ENCODE assay signal across 22 mouse cellular contexts in the genomic region with DNA sequence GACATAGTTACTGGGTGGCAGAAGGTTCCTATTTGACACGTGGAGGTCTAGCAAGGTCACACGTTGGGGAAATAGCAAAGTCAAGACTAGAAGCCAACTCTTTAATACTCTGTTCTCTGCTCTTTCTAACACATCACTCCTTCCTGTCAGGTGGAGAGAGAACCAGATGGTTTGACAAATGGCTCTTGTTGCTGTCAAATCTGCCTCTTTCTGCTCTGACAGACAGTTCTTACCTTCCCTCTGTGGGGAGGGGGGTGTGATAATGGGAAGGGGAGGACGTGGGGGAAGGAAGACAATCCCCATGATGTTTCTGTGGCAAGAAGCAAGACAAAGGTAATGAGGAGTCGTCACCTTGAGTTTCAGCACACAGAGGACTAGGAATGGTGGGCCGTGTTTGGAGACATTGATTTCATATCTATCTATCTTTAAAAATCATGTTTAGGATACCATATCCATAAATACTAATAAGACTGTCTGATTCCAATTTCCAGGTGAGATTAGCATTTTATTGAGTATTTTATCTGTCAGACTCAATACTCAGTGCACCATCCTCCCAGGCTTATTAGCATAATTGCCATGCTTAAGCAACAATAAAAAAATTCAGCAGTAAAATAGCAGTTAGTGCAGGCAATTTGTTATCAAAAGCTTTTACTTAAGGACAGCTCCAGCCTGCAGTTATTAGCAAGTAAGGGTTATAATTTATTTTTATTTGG.
DNase-seq lines count a peak whose midpoint lies in the region; ATAC-seq and TF ChIP-seq lines count a peak whose summit lies in the region.
"Had no signal": no experiment of that assay in that cellular context is flagged by ENCODE, and none has a peak within 500 bp of the region (broad histone marks: within the 10 kb centered on the region; RNA-seq: fewer than 3 reads in every experiment).

No protein-coding gene starts in this region.

- 78% methylated on average over 5 of the region's 5 CpGs for WGBS in forebrain, embryonic 11.5 days
- WGBS in forebrain, embryonic 10.5 days: 88% methylated on average over 5 of the region's 5 CpGs
- WGBS in midbrain, embryonic 14.5 days: 70% methylated on average over 5 of the region's 5 CpGs
- 81% methylated on average over 5 of the region's 5 CpGs for WGBS in midbrain, embryonic 10.5 days
- WGBS in forebrain, embryonic 13.5 days: 68% methylated on average over 5 of the region's 5 CpGs
- WGBS in midbrain, postnatal 0 days: 67% methylated on average over 5 of the region's 5 CpGs
- WGBS in kidney, embryonic 15.5 days: 80% methylated on average over 5 of the region's 5 CpGs

- H3K4me1 ChIP-seq in forebrain, embryonic 11.5 days (replicated peaks; ENCODE audit: control insufficient read depth, insufficient read depth, low read length): no peaks in the 10 kb centered on the region
- H3K4me1 ChIP-seq in forebrain, embryonic 10.5 days: peaks cover 5% of the 10 kb centered on the region; the same call in 1 of the 2 replicates
- H3K4me1 ChIP-seq in midbrain, embryonic 14.5 days (ENCODE audit: control insufficient read depth, insufficient read depth, low read length): 0 out of 2 replicates have a peak, but pooled peaks cover 5% of the 10 kb centered on the region
- H3K4me1 ChIP-seq in midbrain, embryonic 10.5 days: no peaks in the 10 kb centered on the region
- H3K4me1 ChIP-seq in forebrain, embryonic 13.5 days: peaks cover 14% of the 10 kb centered on the region
- no peaks in the 10 kb centered on the region for H3K4me1 ChIP-seq in midbrain, postnatal 0 days (ENCODE audit: insufficient read depth, low read length)
- peaks cover 21% of the 10 kb centered on the region for H3K4me1 ChIP-seq in kidney, embryonic 15.5 days

- H3K9ac ChIP-seq in forebrain, embryonic 11.5 days (ENCODE audit: low read length): no peak overlapping the region
- H3K9ac ChIP-seq in midbrain, embryonic 14.5 days (replicated peaks; ENCODE audit: low read length): no peak overlapping the region
- no peak overlapping the region for H3K9ac ChIP-seq in forebrain, embryonic 13.5 days
- H3K9ac ChIP-seq in midbrain, postnatal 0 days (replicated peaks; ENCODE audit: low read length, poor library complexity, severe bottlenecking): no peak overlapping the region
- no peak overlapping the region for H3K9ac ChIP-seq in kidney, embryonic 15.5 days
- H3K9ac ChIP-seq: embryonic facial prominence, embryonic 12.5 days; hindbrain, embryonic 14.5 days; intestine, embryonic 15.5 days; limb, embryonic 15.5 days; liver, embryonic 15.5 days had no signal

- ATAC-seq in forebrain, embryonic 11.5 days (replicated peaks; ENCODE audit: low FRiP score): no peak
- no peak for ATAC-seq in midbrain, embryonic 14.5 days (ENCODE audit: low FRiP score, low TSS enrichment)
- ATAC-seq in forebrain, embryonic 13.5 days: peak; percentile 78
- ATAC-seq in midbrain, postnatal 0 days (ENCODE audit: low FRiP score): no peak
- no peak for ATAC-seq in kidney, embryonic 15.5 days (replicated peaks; ENCODE audit: low FRiP score)
- ATAC-seq: intestine, embryonic 15.5 days had no signal

- no peaks in the 10 kb centered on the region for H3K27me3 ChIP-seq in forebrain, embryonic 11.5 days (ENCODE audit: control insufficient read depth, insufficient read depth, low read length)
- no peaks in the 10 kb centered on the region for H3K27me3 ChIP-seq in forebrain, embryonic 10.5 days (ENCODE audit: poor library complexity, severe bottlenecking)
- no peaks in the 10 kb centered on the region for H3K27me3 ChIP-seq in midbrain, embryonic 14.5 days (ENCODE audit: control insufficient read depth, insufficient read depth, low read length)
- H3K27me3 ChIP-seq in midbrain, embryonic 10.5 days (ENCODE audit: low read depth, poor library complexity, severe bottlenecking): no peaks in the 10 kb centered on the region
- no peaks in the 10 kb centered on the region for H3K27me3 ChIP-seq in forebrain, embryonic 13.5 days
- H3K27me3 ChIP-seq in midbrain, postnatal 0 days (ENCODE audit: insufficient read depth, low read length): no peaks in the 10 kb centered on the region
- no peaks in the 10 kb centered on the region for H3K27me3 ChIP-seq in kidney, embryonic 15.5 days
- H3K27me3 ChIP-seq: embryonic facial prominence, embryonic 12.5 days; intestine, embryonic 15.5 days; limb, embryonic 15.5 days; liver, embryonic 15.5 days had no signal

- no peak overlapping the region for H3K27ac ChIP-seq in forebrain, embryonic 11.5 days (ENCODE audit: low read depth, low read length)
- no peak overlapping the region for H3K27ac ChIP-seq in forebrain, embryonic 10.5 days
- 0 out of 2 replicates have a peak overlapping the region, but pooled peaks have one; percentile 26 for H3K27ac ChIP-seq in midbrain, embryonic 14.5 days (replicated peaks; ENCODE audit: low read depth, low read length)
- no peak overlapping the region for H3K27ac ChIP-seq in midbrain, embryonic 10.5 days (replicated peaks)
- peak overlapping the region; percentile 48 for H3K27ac ChIP-seq in forebrain, embryonic 13.5 days
- 0 out of 2 replicates have a peak overlapping the region, but pooled peaks have one; percentile 12 for H3K27ac ChIP-seq in midbrain, postnatal 0 days (ENCODE audit: low read depth, low read length)
- H3K27ac ChIP-seq in kidney, embryonic 15.5 days: no peak overlapping the region
- H3K27ac ChIP-seq: embryonic facial prominence, embryonic 12.5 days; hindbrain, embryonic 14.5 days; intestine, embryonic 15.5 days; limb, embryonic 15.5 days; liver, embryonic 15.5 days; macrophage had no signal

- H3K9me3 ChIP-seq in forebrain, embryonic 11.5 days (ENCODE audit: control insufficient read depth, low read length): no peaks in the 10 kb centered on the region
- H3K9me3 ChIP-seq in forebrain, embryonic 10.5 days: no peaks in the 10 kb centered on the region
- no peaks in the 10 kb centered on the region for H3K9me3 ChIP-seq in midbrain, embryonic 14.5 days (ENCODE audit: control insufficient read depth, low read length)
- H3K9me3 ChIP-seq in midbrain, embryonic 10.5 days (replicated peaks): no peaks in the 10 kb centered on the region
- no peaks in the 10 kb centered on the region for H3K9me3 ChIP-seq in forebrain, embryonic 13.5 days (replicated peaks)
- H3K9me3 ChIP-seq in midbrain, postnatal 0 days (ENCODE audit: low read length): no peaks in the 10 kb centered on the region
- no peaks in the 10 kb centered on the region for H3K9me3 ChIP-seq in kidney, embryonic 15.5 days (replicated peaks)
- H3K9me3 ChIP-seq: embryonic facial prominence, embryonic 12.5 days; intestine, embryonic 15.5 days; limb, embryonic 15.5 days; liver, embryonic 15.5 days had no signal

- TF ChIP-seq CTCF in midbrain, postnatal 0 days (IDR thresholded peaks at IDR 0.05): no peak

- peak; percentile 14 for DNase-seq in forebrain, embryonic 11.5 days (ENCODE audit: low spot score)
- no peak for DNase-seq in forebrain, embryonic 10.5 days (ENCODE audit: extremely low spot score, low spot score)
- DNase-seq in midbrain, embryonic 14.5 days: no peak
- DNase-seq in midbrain, embryonic 10.5 days (ENCODE audit: low spot score): no peak
- DNase-seq in midbrain, postnatal 0 days (ENCODE audit: low spot score): no peak
- no peak for DNase-seq in left cerebral cortex, adult 18-20 months (ENCODE audit: low spot score in 2 of 2)
- DNase-seq: adrenal gland, adult 2 months; cerebellum, adult 9-10 months; gastrocnemius, postnatal 25 days; heart, postnatal 10 days; kidney, adult 9 months; kidney, postnatal 36 days; right cerebral cortex, postnatal 14 days; thymus, adult 2 months had no signal

- H3K36me3 ChIP-seq in forebrain, embryonic 11.5 days (ENCODE audit: control insufficient read depth, insufficient read depth, low read length): no peaks in the 10 kb centered on the region
- H3K36me3 ChIP-seq in forebrain, embryonic 10.5 days (replicated peaks): no peaks in the 10 kb centered on the region
- no peaks in the 10 kb centered on the region for H3K36me3 ChIP-seq in midbrain, embryonic 14.5 days (ENCODE audit: control insufficient read depth, insufficient read depth, low read length)
- no peaks in the 10 kb centered on the region for H3K36me3 ChIP-seq in midbrain, embryonic 10.5 days
- H3K36me3 ChIP-seq in forebrain, embryonic 13.5 days (ENCODE audit: poor library complexity, severe bottlenecking): no peaks in the 10 kb centered on the region
- H3K36me3 ChIP-seq in midbrain, postnatal 0 days (ENCODE audit: insufficient read depth, low read length): no peaks in the 10 kb centered on the region
- H3K36me3 ChIP-seq in kidney, embryonic 15.5 days: no peaks in the 10 kb centered on the region
- H3K36me3 ChIP-seq: embryonic facial prominence, embryonic 12.5 days; intestine, embryonic 15.5 days; limb, embryonic 15.5 days; liver, embryonic 15.5 days had no signal

- no peak overlapping the region for H3K4me3 ChIP-seq in forebrain, embryonic 11.5 days (ENCODE audit: low read depth, low read length)
- H3K4me3 ChIP-seq in forebrain, embryonic 10.5 days: no peak overlapping the region
- H3K4me3 ChIP-seq in midbrain, embryonic 14.5 days (replicated peaks; ENCODE audit: low read depth, low read length): no peak overlapping the region
- no peak overlapping the region for H3K4me3 ChIP-seq in midbrain, embryonic 10.5 days
- H3K4me3 ChIP-seq in forebrain, embryonic 13.5 days: no peak overlapping the region
- no peak overlapping the region for H3K4me3 ChIP-seq in midbrain, postnatal 0 days (ENCODE audit: low read depth, low read length)
- H3K4me3 ChIP-seq in kidney, embryonic 15.5 days (replicated peaks): no peak overlapping the region
- H3K4me3 ChIP-seq: embryonic facial prominence, embryonic 12.5 days; intestine, embryonic 15.5 days; limb, embryonic 15.5 days; liver, embryonic 15.5 days had no signal

- no peak overlapping the region for H3K4me2 ChIP-seq in forebrain, embryonic 11.5 days (ENCODE audit: low read depth, low read length, severe bottlenecking)
- H3K4me2 ChIP-seq in midbrain, embryonic 14.5 days (ENCODE audit: low read length): no peak overlapping the region
- no peak overlapping the region for H3K4me2 ChIP-seq in forebrain, embryonic 13.5 days
- H3K4me2 ChIP-seq in midbrain, postnatal 0 days (ENCODE audit: low read depth, low read length, poor library complexity, severe bottlenecking): no peak overlapping the region
- H3K4me2 ChIP-seq in kidney, embryonic 15.5 days: no peak overlapping the region
- H3K4me2 ChIP-seq: embryonic facial prominence, embryonic 12.5 days; hindbrain, embryonic 14.5 days; intestine, embryonic 15.5 days; limb, embryonic 15.5 days; liver, embryonic 15.5 days had no signal

Comparison
In these comparisons a context has a peak if more than half of its experiments do, and no peak if none do; other contexts are left out.
1. H3K27ac ChIP-seq: peak in midbrain, embryonic 14.5 days (single experiment), forebrain, embryonic 13.5 days (single experiment) and midbrain, postnatal 0 days (single experiment); none in forebrain, embryonic 11.5 days (single experiment), forebrain, embryonic 10.5 days (single experiment), midbrain, embryonic 10.5 days (single experiment) and kidney, embryonic 15.5 days (single experiment).